Mouse (Mus musculus): Measurements from ENCODE around the gene Gtf2ird1.

GRCm38 (mm10) chr5:134485183-134485730, 28.7 kb upstream of the Gtf2ird1 start:
- TF ChIP-seq POLR2A (IDR thresholded peaks at IDR 0.05; ENCODE audit: borderline replicate concordance, low read depth, low read length) (no peak), CTCF (IDR thresholded peaks at IDR 0.05; ENCODE audit: low read depth, low read length) (no peak)

All from bone marrow macrophage, adult 2 months (primary cell).